Mouse (Mus musculus) lung, embryonic 14.5 days (tissue): ENCODE measurements around the gene Camkmt. TPM values are rescaled to one million over a fixed set of nuclear protein-coding genes. Genes with fewer than 3 reads are reported as not detected.

ENCODE experiments used
- ATAC-seq: fragments of 200-750 bp; cut with Nextera tagmentation; 2 replicates; pipeline ENCODE4 v1.8.0; 2017; ENCODE audit warnings: mild to moderate bottlenecking, moderate TSS enrichment, moderate library complexity; ENCODE audit not compliant: insufficient read depth
- DNase-seq: peaks from one replicate; pipeline ENCODE4 v3.0.0-alpha.2; 2015
- H3K27ac ChIP-seq: fragments of 300-500 bp; sonication (generic); 2 replicates; pipeline ENCODE4 v1.5.1; 2014; ENCODE audit warnings: low read depth, mild to moderate bottlenecking, moderate library complexity
- H3K27me3 ChIP-seq: fragments of 300-500 bp; sonication (generic); 2 replicates; pipeline ENCODE4 v1.6.1; 2014; ENCODE audit warnings: low read length, control low read depth; ENCODE audit not compliant: insufficient read depth
- H3K36me3 ChIP-seq: fragments of 300-500 bp; sonication (generic); 2 replicates; pipeline ENCODE4 v1.6.1; 2014; ENCODE audit warnings: control low read depth; ENCODE audit not compliant: insufficient read depth
- H3K4me1 ChIP-seq: fragments of 300-500 bp; sonication (generic); 2 replicates; pipeline ENCODE4 v1.6.1; 2014; ENCODE audit warnings: antibody characterized with exemption, control low read depth; ENCODE audit not compliant: insufficient read depth
- H3K4me2 ChIP-seq: fragments of 300-500 bp; sonication (generic); 2 replicates; pipeline ENCODE4 v1.6.1; 2014; ENCODE audit warnings: mild to moderate bottlenecking
- H3K4me3 ChIP-seq: fragments of 300-500 bp; sonication (generic); 2 replicates; pipeline ENCODE4 v1.5.1; 2014; ENCODE audit warnings: low read depth, low read length
- H3K9ac ChIP-seq: fragments of 300-500 bp; sonication (generic); 2 replicates; pipeline ENCODE4 v1.6.1; 2014
- H3K9me3 ChIP-seq: fragments of 300-500 bp; sonication (generic); 2 replicates; pipeline ENCODE4 v1.6.1; 2016; ENCODE audit warnings: low read depth, low read length, control low read depth
- CTCF ChIP-seq: IDR thresholded peaks from 2 replicates; pipeline ENCODE4 v1.5.1; 2016; ENCODE audit warnings: antibody characterized with exemption, low read depth
- WGBS: fragments of 180-500 bp; shearing (Covaris S2); extraction: QIAGEN DNeasy Blood & Tissue Kit; methylation state at CpG from one replicate; pipeline ENCODE4 v1.1.7; 2014; 5-methylcytosine and 5-hydroxymethylcytosine counted together
- polyA plus RNA-seq: library from polyadenylated mRNA; unstranded; fragments of >200 nt; fragmentation: Nextera tagmentation; extraction: Ambion mirVana; gene quantifications from 2 replicates; pipeline ENCODE4 v1.2.1, GENCODE M21; 2014

Gene Camkmt
- polyA plus RNA-seq, 1 experiment from 2014 or later = 11.7 TPM

DNA sequence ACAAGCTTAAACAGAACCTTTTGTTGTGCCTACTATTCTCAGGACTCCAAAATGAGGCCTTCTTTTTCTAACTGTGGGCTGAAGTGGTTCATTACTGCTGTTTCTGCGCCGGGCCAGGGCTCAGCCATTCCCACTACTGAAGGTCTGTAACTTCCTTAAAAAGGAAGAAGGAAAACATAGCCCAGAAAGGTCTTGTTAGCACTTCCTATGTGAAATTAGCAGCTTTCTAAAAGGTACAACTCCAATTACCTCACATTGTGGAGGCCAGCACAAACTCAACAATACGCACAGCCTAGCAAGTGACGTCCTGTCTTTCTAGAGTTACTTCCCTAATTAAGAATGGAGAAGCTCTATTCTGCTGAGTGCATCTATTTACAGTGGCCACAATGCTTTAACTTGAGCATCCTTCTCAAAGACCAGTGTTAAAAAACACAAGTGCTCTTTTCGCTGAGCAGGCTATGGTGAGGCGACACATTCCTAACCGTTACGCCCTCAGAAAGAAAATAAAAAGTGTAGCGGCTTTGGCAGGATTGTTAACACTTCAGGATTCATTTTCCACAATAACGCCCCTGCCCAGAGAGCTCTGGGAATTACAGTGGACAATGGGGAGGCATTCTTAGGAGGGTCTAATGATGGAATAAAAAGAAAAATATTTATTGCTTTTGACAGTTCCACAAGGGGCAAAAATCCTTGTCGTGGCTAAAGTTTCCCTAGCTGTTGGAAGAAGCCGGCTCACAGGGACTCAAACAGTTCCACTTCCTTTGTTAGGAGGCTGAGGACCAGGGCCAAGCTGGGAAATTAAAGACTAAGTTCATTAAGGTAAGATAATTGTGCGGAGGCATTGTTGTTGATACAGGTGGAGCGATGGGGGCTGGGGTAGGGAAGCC, 398.5 kb downstream of the Camkmt start:
- TF ChIP-seq CTCF = no peak
- WGBS = 6% methylated on average over 14 of the region's 14 CpGs
- no peaks in the 10 kb centered on the region for H3K9me3 ChIP-seq
- no peak overlapping the region for H3K4me2 ChIP-seq
- no peaks in the 10 kb centered on the region for H3K4me1 ChIP-seq
- no peak overlapping the region for H3K27ac ChIP-seq
- ATAC-seq (no peak), DNase-seq (peak; percentile 24)
- H3K4me3 ChIP-seq = no peak overlapping the region
- no peaks in the 10 kb centered on the region for H3K36me3 ChIP-seq
- H3K27me3 ChIP-seq = peaks cover 89% of the 10 kb centered on the region
- H3K9ac ChIP-seq = no peak overlapping the region

DNA sequence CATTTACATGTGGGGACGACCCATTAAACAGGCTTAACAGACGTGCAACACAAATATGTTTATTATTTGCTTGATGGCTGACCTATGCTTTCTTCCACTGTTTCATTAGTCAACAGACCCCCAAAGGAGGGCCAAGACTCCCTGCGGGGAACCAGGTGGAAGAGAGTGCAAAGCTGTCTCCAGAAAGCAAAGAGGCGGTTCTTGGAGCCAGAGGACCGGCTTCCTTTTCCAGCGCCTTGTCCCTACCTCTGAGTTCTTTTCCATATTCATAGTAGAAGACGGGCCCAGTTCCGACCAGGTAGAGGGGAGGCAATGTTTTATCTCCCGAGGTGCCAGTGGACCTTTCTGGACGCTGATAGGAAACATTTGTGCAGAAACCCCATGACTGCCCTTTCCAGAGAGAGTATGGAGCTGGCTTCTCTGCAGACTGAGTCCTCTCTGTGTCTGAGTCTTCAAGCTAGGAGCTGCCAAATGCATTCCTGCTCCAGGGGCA, 399.2 kb downstream of the Camkmt start:
- no peaks in the 10 kb centered on the region for H3K9me3 ChIP-seq
- H3K9ac ChIP-seq = no peak overlapping the region
- H3K4me3 ChIP-seq = no peak overlapping the region
- ATAC-seq = no peak
- peaks cover 89% of the 10 kb centered on the region for H3K27me3 ChIP-seq
- DNase-seq = no peak
- H3K4me2 ChIP-seq = no peak overlapping the region
- TF ChIP-seq CTCF = no peak
- 2% methylated on average over 10 of the region's 10 CpGs for WGBS
- H3K4me1 ChIP-seq = no peaks in the 10 kb centered on the region
- no peaks in the 10 kb centered on the region for H3K36me3 ChIP-seq
- no peak overlapping the region for H3K27ac ChIP-seq

DNA sequence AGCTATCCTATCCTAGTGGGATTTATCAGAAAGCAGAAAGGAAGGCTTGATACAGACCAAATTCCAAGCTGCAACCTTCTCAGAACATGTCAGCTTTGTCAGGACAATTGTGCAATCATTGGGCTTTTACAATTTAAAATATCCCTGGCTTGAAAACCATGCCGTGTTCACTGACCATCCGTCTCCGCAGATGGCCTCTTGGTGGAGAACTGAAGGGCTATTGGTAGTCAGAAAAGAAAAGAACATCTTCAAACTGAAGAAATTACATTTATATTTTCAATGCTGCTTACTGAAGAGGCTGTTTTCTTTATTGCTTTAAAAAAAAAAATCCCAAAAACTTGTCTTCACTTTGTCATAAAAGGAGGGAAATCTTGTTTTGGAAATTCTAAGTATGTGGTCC, 401.1 kb downstream of the Camkmt start:
- DNase-seq = no peak
- Histone ChIP-seq H3K27ac (no peak overlapping the region), H3K27me3 (peaks cover 71% of the 10 kb centered on the region), H3K4me1 (no peaks in the 10 kb centered on the region), H3K36me3 (no peaks in the 10 kb centered on the region), H3K4me3 (no peak overlapping the region), H3K4me2 (no peak overlapping the region), H3K9ac (no peak overlapping the region), H3K9me3 (peaks cover 11% of the 10 kb centered on the region; the same call in 1 of the 2 replicates)
- WGBS = 65% methylated on average over 3 of the region's 3 CpGs
- TF ChIP-seq CTCF = no peak
- ATAC-seq = no peak

DNA sequence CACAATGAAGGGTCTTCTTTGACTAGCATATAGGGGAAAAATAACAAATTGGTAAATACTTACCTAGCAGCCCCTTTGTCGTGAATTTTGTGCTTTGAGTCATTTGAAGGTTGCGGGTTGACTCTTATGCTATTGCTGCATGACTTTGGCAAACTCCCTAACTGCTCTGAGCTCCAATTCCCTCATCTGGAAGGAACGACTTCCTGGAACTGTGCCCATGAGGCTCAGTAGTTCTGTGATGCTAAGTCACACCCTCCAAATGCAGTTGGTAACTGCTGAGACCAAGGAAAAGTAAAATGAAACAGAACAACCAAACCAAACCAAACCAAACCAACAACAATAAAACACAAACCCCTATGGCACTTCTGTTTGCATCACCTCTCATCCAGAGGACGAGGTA, 403.2 kb downstream of the Camkmt start:
- no peak for ATAC-seq
- H3K9me3 ChIP-seq = peaks cover 12% of the 10 kb centered on the region; the same call in 1 of the 2 replicates
- no peak overlapping the region for H3K27ac ChIP-seq
- no peak overlapping the region for H3K9ac ChIP-seq
- WGBS = 63% methylated on average over 4 of the region's 4 CpGs
- no peak for TF ChIP-seq CTCF
- no peak overlapping the region for H3K4me3 ChIP-seq
- peak; percentile 28 for DNase-seq
- H3K4me2 ChIP-seq = no peak overlapping the region
- H3K4me1 ChIP-seq = no peaks in the 10 kb centered on the region
- peaks cover 51% of the 10 kb centered on the region for H3K27me3 ChIP-seq
- no peaks in the 10 kb centered on the region for H3K36me3 ChIP-seq

DNA sequence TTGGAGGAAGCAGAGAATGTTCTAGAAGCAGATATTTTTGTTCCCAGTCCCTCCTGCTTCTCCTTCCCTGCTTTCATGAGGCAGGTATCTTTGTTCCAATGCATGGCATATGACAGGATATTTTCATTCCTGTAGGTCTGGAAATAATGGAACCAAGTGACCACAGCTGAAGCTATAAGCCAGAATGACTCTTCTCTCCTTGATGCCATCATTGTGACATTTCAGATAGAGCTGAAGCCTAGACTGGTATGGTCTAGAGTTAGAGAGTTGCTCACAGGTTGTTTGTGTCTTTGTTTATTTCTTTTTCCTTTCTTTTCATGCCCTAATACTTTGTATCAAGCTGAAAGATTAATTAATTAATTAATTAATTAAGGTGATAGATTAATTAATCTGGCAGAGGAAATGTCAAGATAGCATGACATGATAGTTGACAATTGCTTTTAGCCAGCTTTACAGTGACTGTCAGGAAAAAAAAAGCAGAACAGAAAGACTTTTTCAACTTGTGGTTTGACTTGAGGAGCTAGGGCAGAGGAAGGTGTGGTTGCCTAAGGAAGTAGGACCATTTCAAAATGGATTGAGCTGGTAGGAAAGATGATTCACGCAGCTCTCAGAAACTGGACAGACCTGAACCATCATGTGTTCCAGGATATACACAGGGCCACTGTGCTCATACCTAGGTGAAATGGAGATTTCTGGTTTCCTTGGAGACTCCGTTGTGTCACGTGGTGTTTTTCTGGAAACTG, 404.8 kb downstream of the Camkmt start:
- Histone ChIP-seq H3K9ac (no peak overlapping the region), H3K4me1 (no peaks in the 10 kb centered on the region), H3K4me3 (no peak overlapping the region), H3K4me2 (no peak overlapping the region), H3K27ac (no peak overlapping the region), H3K27me3 (peaks cover 34% of the 10 kb centered on the region), H3K36me3 (no peaks in the 10 kb centered on the region), H3K9me3 (peaks cover 12% of the 10 kb centered on the region; the same call in 1 of the 2 replicates)
- ATAC-seq (no peak), DNase-seq (no peak)
- TF ChIP-seq CTCF = no peak
- whole genome bisulfite sequencing = 91% methylated on average over 3 of the region's 3 CpGs

DNA sequence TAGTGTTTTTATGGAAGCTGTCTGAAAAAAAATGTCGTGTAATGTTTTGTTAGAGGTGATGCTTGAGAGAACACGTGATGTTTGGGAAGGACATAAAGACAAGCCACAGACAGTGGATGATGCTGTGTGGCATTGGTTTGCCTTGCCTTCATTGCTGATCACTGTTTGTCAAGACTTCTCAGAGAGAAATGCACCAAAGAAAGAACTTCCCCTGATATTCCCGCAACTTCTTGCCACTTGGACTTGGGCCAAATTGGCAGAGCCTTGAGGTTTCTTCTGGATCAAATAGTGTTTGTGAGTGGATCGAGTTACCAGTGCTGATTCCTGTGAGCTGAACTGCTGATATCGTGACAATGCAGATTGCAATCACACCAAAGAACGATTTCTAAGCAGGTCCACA, 405.5 kb downstream of the Camkmt start:
- no peak overlapping the region for H3K4me3 ChIP-seq
- 75% methylated on average over 6 of the region's 6 CpGs for WGBS
- DNase-seq = no peak
- H3K4me2 ChIP-seq = no peak overlapping the region
- no peak for TF ChIP-seq CTCF
- ATAC-seq = no peak
- no peaks in the 10 kb centered on the region for H3K36me3 ChIP-seq
- no peak overlapping the region for H3K27ac ChIP-seq
- peaks cover 12% of the 10 kb centered on the region; the same call in 1 of the 2 replicates for H3K9me3 ChIP-seq
- H3K4me1 ChIP-seq = no peaks in the 10 kb centered on the region
- H3K27me3 ChIP-seq = peaks cover 27% of the 10 kb centered on the region
- no peak overlapping the region for H3K9ac ChIP-seq

DNA sequence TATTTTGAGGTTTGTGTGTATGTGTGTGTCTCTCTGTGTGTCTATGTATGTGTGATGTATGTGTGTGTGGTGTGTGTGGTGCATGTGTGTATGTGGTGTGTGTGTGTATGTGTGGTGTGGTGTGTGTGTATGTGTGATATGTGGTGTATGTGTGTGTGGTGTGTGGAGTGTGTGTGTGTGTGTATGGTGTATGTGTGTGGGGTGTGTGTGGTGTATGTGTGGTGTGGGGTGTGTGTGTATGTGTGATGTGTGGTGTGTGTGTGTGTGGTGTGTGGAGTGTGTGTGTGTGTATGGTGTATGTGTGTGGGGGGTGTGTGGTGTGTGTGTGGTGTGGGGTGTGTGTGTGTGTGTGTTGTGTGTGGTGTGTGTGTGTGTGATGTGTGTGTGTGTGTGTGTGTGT, 414.5 kb downstream of the Camkmt start:
- Histone ChIP-seq H3K27me3 (no peaks in the 10 kb centered on the region), H3K27ac (no peak overlapping the region), H3K4me3 (no peak overlapping the region), H3K4me2 (no peak overlapping the region), H3K9me3 (no peaks in the 10 kb centered on the region), H3K9ac (no peak overlapping the region), H3K4me1 (no peaks in the 10 kb centered on the region), H3K36me3 (no peaks in the 10 kb centered on the region)
- TF ChIP-seq CTCF = no peak
- DNase-seq = no peak
- no peak for ATAC-seq
